Mouse (Mus musculus) kidney, postnatal 0 days (tissue): ENCODE measurements around the gene Tnip1. TPM values are rescaled to one million over a fixed set of nuclear protein-coding genes. Genes with fewer than 3 reads are reported as not detected.

ENCODE experiments used
- ATAC-seq: fragments of 200-750 bp; cut with Nextera tagmentation; replicated peaks from 2 replicates; pipeline ENCODE4 v1.8.0; 2017; ENCODE audit warnings: low read depth, moderate number of reproducible peaks, moderate TSS enrichment, moderate library complexity; ENCODE audit not compliant: low FRiP score
- DNase-seq: peaks from one replicate; pipeline ENCODE4 v3.0.0-alpha.2; 2016; ENCODE audit warnings: low spot score
- H3K27ac ChIP-seq: fragments of 300-500 bp; sonication (generic); 2 replicates; pipeline ENCODE4 v1.5.1; 2014; ENCODE audit warnings: mild to moderate bottlenecking
- H3K27me3 ChIP-seq: fragments of 300-500 bp; sonication (generic); 2 replicates; pipeline ENCODE4 v1.6.1; 2014; ENCODE audit warnings: low read length, mixed read lengths; ENCODE audit not compliant: insufficient read depth
- H3K36me3 ChIP-seq: fragments of 300-500 bp; sonication (generic); 2 replicates; pipeline ENCODE4 v1.6.1; 2014; ENCODE audit warnings: low read length, mixed read lengths; ENCODE audit not compliant: insufficient read depth
- H3K4me1 ChIP-seq: fragments of 300-500 bp; sonication (generic); replicated peaks from 2 replicates; pipeline ENCODE4 v1.6.1; 2014; ENCODE audit warnings: antibody characterized with exemption, low read length, mixed read lengths; ENCODE audit not compliant: insufficient read depth
- H3K4me2 ChIP-seq: fragments of 300-500 bp; sonication (generic); 2 replicates; pipeline ENCODE4 v1.6.1; 2014; ENCODE audit warnings: mild to moderate bottlenecking, low read length, moderate library complexity, mixed read lengths
- H3K4me3 ChIP-seq: fragments of 300-500 bp; sonication (generic); replicated peaks from 2 replicates; pipeline ENCODE4 v1.5.1; 2014; ENCODE audit warnings: low read depth, low read length
- H3K9ac ChIP-seq: fragments of 300-500 bp; sonication (generic); 2 replicates; pipeline ENCODE4 v1.6.1; 2014; ENCODE audit warnings: low read depth, low read length
- H3K9me3 ChIP-seq: fragments of 300-500 bp; sonication (generic); replicated peaks from 2 replicates; pipeline ENCODE4 v1.6.1; 2016; ENCODE audit warnings: low read length, inconsistent platforms, mixed read lengths
- CTCF ChIP-seq: IDR thresholded peaks from 2 replicates; pipeline ENCODE4 v1.5.1; 2016; ENCODE audit warnings: antibody characterized with exemption, low read depth, mild to moderate bottlenecking, moderate library complexity
- WGBS: fragments of 180-500 bp; shearing (Covaris S2); extraction: QIAGEN DNeasy Blood & Tissue Kit; methylation state at CpG from one replicate; pipeline ENCODE4 v1.1.7; 2014; 5-methylcytosine and 5-hydroxymethylcytosine counted together
- polyA plus RNA-seq: library from polyadenylated mRNA; unstranded; fragments of >200 nt; fragmentation: Nextera tagmentation; extraction: Ambion mirVana; gene quantifications from 2 replicates; pipeline ENCODE4 v1.2.1, GENCODE M21; 2015

Gene Tnip1
- polyA plus RNA-seq, 1 experiment from 2014 or later, result 17.5 TPM

GRCm38 (mm10) chr11:54882671-54883070, 80.0 kb downstream of the Tnip1 start:
- Histone ChIP-seq H3K9me3 (no peaks in the 10 kb centered on the region), H3K27ac (0 out of 2 replicates have a peak overlapping the region, but pooled peaks have one; percentile 0), H3K27me3 (no peaks in the 10 kb centered on the region), H3K9ac (no peak overlapping the region), H3K4me2 (no peak overlapping the region), H3K36me3 (no peaks in the 10 kb centered on the region), H3K4me1 (peaks cover 27% of the 10 kb centered on the region), H3K4me3 (no peak overlapping the region)
- peak; percentile 74 for DNase-seq
- 23% methylated on average over 8 of the region's 8 CpGs for WGBS
- ATAC-seq, result peak; percentile 60
- peak; percentile 52 for TF ChIP-seq CTCF

DNA sequence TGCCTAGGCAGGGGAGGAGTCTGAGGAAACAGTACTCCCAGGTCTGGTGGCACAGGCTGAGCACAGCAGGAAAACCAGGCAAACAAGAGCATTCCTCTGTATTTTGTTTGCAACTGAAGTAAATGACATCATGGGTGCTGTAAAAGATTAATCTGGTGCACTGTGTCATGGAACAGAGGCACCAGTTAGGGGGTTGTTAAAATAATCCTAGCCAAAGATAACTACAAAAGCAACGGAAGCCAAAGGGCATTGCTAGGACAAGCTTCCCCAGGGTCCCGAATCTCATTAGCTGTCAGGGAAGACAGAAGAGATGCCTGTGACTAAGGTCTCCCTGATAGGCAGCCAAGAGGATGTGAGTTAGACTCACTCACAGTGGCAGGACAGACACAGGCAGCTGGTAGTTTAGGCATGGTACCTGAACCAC, 81.7 kb downstream of the Tnip1 start:
- Histone ChIP-seq H3K9me3 (no peaks in the 10 kb centered on the region), H3K27ac (peak overlapping the region; percentile 50; the same call in 1 of the 2 replicates), H3K4me3 (no peak overlapping the region), H3K4me1 (peaks cover 27% of the 10 kb centered on the region), H3K27me3 (no peaks in the 10 kb centered on the region), H3K9ac (no peak overlapping the region), H3K4me2 (no peak overlapping the region), H3K36me3 (no peaks in the 10 kb centered on the region)
- peak; percentile 76 for DNase-seq
- no peak for TF ChIP-seq CTCF
- WGBS, result 6% methylated on average over 2 of the region's 2 CpGs
- ATAC-seq, result peak; percentile 54; the same call in 1 of the 2 replicates

DNA sequence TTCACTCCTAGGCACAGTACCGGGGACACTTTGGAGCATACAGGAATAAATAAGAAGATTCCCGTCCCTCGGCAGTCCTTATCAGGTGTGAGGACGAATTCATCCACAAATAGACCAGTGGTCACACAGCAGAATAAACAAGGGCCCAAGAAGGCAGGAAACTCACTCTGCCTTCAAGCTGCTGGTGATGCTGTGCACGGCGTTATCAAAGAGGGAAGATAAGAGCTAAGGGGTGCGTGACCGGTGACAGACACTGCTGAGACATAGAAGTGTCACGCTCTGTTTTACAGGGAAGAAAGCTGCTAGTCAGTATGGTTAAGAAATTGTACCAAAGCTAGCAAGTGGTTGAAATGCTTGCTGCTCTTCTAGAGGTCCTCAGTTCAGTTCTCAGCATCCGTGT, 82.8 kb downstream of the Tnip1 start:
- TF ChIP-seq CTCF, result no peak
- 83% methylated on average over 10 of the region's 10 CpGs for WGBS
- H3K27ac ChIP-seq, result no peak overlapping the region
- no peaks in the 10 kb centered on the region for H3K36me3 ChIP-seq
- no peak overlapping the region for H3K4me2 ChIP-seq
- H3K27me3 ChIP-seq, result no peaks in the 10 kb centered on the region
- no peak overlapping the region for H3K9ac ChIP-seq
- ATAC-seq (no peak), DNase-seq (no peak)
- H3K4me1 ChIP-seq, result peaks cover 24% of the 10 kb centered on the region
- H3K4me3 ChIP-seq, result no peak overlapping the region
- no peaks in the 10 kb centered on the region for H3K9me3 ChIP-seq

- H3K4me1 ChIP-seq, result peaks cover 19% of the 10 kb centered on the region; the same call in 1 of the 2 replicates
- 27% methylated on average over 4 of the region's 4 CpGs for WGBS
- H3K9ac ChIP-seq, result no peak overlapping the region
- H3K9me3 ChIP-seq, result no peaks in the 10 kb centered on the region
- no peaks in the 10 kb centered on the region for H3K27me3 ChIP-seq
- ATAC-seq (peak; percentile 33; the same call in 1 of the 2 replicates), DNase-seq (peak; percentile 90)
- H3K4me3 ChIP-seq, result no peak overlapping the region
- H3K27ac ChIP-seq, result no peak overlapping the region
- H3K4me2 ChIP-seq, result no peak overlapping the region
- H3K36me3 ChIP-seq, result no peaks in the 10 kb centered on the region
- TF ChIP-seq CTCF, result peak; percentile 93
These were observed 83.3 kb downstream of the Tnip1 start for GRCm38 (mm10) chr11:54879434-54879833.

GRCm38 (mm10) chr11:54878893-54879292, 83.8 kb downstream of the Tnip1 start:
- Histone ChIP-seq H3K9me3 (no peaks in the 10 kb centered on the region), H3K4me1 (peaks cover 17% of the 10 kb centered on the region; the same call in 1 of the 2 replicates), H3K36me3 (peaks cover 3% of the 10 kb centered on the region; the same call in 1 of the 2 replicates), H3K4me3 (no peak overlapping the region), H3K27me3 (no peaks in the 10 kb centered on the region), H3K27ac (no peak overlapping the region), H3K9ac (no peak overlapping the region), H3K4me2 (no peak overlapping the region)
- no peak for TF ChIP-seq CTCF
- DNase-seq, result no peak
- 80% methylated on average over 6 of the region's 6 CpGs for WGBS
- no peak for ATAC-seq

DNA sequence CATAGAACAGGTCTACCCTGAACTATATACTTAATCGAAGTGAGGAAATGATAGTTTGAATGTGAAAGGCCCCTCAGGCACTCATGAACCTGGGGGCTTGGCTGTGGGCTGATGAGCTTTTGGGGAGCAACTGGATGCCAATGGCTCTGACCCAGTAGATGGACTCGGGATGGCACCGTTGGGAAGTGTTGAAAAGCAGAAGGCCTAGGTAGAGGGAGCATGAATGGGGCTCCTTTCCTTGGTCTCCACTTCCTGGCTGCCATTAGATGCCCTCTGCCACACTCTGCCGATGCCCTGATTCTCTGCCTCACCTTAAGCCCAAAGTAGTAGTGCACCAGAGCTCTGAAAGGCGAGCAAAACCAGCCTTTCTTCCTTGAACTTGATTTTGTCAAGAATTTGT, 86.7 kb downstream of the Tnip1 start:
- 92% methylated on average over 5 of the region's 5 CpGs for WGBS
- no peak for TF ChIP-seq CTCF
- peaks cover 15% of the 10 kb centered on the region; the same call in 1 of the 2 replicates for H3K36me3 ChIP-seq
- no peak for DNase-seq
- H3K9ac ChIP-seq, result no peak overlapping the region
- no peaks in the 10 kb centered on the region for H3K9me3 ChIP-seq
- no peaks in the 10 kb centered on the region for H3K27me3 ChIP-seq
- H3K27ac ChIP-seq, result no peak overlapping the region
- H3K4me2 ChIP-seq, result no peak overlapping the region
- H3K4me3 ChIP-seq, result no peak overlapping the region
- H3K4me1 ChIP-seq, result peaks cover 4% of the 10 kb centered on the region; the same call in 1 of the 2 replicates
- no peak for ATAC-seq
